Mouse (Mus musculus) kidney, postnatal 10 days (tissue): ENCODE results near the gene Daxx.
A peak's percentile ranks its signal among the peaks of the same experiment; 100 is the strongest.

Experiments
- DNase-seq: peaks from one replicate; pipeline ENCODE4 v3.0.0; 2021; ENCODE audit warnings: mixed read lengths

Gene Daxx

DNA sequence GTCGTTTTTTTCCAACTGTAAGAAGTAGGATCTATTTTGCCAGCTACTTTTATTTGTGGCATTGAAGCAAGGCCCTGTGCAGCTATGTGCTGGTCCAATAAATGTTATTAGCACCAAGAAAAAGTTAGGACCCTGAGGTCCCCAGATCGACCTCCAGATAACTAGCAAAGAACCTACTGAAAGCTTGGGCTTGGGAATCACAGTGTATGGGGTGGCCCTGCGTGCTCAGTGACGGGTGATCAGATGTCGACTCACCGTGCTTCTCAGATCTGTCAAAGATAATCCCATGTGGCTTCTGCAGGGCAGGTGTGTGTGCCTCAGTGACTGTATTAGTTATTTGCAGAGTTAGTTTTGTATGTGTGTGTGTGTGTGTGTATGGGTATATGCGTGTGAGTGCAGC lies 12.1 kb downstream of the Daxx start:
- no peak for DNase-seq

DNA sequence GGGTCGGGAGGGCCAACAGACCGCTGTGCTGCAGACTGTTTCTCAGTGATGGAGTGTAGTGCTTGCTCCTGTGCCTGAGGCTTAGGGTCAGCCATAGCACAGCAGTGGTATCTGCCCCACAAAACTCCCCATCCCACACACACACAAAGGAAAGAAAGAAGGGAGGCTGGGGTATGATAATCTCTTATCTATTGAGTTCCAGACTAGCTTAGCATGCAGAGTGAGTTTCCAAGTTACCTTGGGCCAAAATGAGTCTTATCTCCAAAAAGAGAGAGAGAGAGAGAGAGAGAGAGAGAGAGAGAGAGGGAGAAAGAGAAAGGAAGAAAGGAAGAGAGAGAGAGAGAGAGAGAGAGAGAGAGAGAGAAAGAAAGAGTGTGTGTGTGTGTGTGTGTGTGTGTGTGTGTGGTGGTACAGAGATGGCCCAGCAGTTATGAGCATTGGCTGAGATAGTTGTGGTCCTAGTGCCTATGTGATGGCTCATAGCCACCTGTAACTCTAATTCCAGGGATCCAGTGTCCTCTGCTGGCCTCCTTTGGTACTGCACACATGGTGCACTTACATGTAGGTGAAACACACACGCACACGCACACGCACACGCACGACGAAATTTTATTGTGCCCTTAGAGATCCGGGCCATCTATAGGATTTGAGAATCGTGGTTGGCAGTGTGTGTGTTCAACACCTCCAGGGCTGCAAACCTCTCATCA lies 15.5 kb downstream of the Daxx start:
- peak; percentile 63 for DNase-seq

GRCm38 (mm10) chr17:33925406-33926116 lies 16.3 kb downstream of the Daxx start:
- DNase-seq = peak; percentile 27

DNA sequence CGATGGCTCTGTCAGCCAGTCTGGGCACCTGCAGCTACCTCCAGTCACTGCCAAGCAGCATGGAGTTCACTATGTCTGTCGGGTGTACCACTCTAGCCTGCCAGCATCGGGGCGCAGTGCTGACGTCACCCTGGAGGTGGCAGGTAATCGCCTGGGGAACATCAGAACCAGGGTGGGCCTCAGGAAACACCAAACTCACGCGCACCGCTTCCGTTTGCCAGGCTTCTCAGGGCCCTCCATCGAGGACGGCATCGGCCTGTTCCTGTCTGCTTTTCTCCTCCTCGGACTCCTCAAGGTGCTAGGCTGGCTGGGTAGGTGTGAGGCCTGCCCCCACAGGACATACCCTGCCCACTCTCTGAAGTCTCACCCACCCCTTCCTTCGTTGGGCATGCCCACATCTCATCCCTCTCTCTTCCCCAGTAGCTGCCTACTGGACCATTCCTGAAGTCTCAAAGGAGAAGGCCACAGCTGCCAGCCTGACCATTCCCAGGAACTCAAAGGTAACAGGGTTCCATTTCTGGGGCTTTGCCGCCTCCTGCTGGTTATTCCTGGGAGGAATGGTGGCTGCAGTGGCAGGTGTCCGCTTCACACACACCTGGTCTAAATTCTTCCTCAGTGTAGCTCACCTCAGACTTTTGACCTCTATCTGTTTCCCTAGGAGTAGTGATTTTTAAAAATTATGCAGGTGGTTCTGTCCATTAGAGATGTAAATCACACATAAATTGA lies 17.2 kb downstream of the Daxx start:
- peak; percentile 57 for DNase-seq

GRCm38 (mm10) chr17:33928251-33928947 lies 19.2 kb downstream of the Daxx start:
- peak; percentile 9 for DNase-seq

GRCm38 (mm10) chr17:33929371-33930279 lies 20.4 kb downstream of the Daxx start, which contains the start of gene Rgl2:
Gene Rgl2, plus strand, starts transcription at chr17:33929543.
- DNase-seq = peak; percentile 96

DNA sequence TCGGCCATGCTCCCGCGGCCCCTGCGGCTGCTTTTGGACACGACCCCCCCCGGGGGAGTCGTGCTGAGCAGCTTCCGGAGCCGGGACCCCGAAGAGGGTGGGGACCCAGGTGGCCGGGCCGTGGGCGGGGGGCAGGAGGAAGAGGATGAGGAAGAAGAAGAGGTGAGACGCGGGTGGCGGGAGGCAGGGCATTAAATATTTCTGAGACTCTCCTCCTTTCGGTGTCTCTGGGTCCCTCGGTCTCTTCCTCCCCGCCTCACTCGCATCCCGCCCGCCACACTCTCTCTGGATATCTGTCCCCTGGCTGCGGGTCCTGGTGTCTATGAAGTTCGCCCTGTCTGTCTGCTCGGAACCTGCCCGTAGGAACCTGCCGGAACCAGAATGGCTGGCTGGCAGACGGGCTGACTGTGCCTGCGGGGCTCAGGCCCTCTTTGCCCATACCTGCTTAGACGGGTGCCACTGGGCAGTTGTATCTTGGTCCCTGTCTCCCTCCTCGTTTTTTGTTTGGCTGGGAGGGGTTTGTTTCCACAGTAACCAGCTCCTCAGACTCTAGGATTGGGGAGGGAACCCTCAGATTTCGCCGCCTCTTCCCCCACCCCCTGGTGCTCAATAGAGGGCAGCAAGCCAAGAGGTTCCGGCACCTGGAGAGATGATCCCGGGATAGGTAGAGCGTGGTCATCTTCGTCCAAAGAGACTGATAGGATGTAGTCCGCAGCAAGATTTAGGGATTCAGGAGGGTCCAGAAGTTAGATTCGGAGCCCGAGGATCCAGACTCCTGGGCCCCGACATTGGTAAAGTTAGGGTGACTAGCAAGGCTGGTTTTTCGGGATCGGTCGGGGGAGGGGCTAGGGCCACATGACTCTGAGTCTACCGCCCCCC lies 21.3 kb downstream of the Daxx start:
- peak; percentile 67 for DNase-seq

GRCm38 (mm10) chr17:33931159-33931866 lies 22.1 kb downstream of the Daxx start:
- DNase-seq = no peak

DNA sequence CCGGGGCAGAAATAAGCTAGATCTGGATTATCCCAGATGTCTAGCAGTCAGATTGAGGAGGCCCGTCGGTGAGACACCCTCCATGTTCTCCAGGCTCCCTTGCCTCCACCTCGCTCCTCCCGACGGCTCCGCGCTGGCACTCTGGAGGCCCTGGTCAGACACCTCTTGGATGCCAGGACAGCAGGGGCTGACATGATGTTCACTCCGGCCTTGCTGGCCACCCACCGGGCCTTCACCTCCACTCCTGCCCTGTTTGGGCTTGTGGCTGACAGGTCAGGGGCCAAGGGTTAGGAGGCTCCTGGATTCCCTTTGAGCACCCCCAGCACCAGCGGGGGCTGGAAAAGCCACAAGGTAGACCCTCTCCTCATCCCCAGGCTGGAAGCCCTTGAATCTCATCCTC lies 22.7 kb downstream of the Daxx start:
- DNase-seq = peak; percentile 17

GRCm38 (mm10) chr17:33932448-33932847 lies 23.2 kb downstream of the Daxx start:
- DNase-seq = peak; percentile 16

DNA sequence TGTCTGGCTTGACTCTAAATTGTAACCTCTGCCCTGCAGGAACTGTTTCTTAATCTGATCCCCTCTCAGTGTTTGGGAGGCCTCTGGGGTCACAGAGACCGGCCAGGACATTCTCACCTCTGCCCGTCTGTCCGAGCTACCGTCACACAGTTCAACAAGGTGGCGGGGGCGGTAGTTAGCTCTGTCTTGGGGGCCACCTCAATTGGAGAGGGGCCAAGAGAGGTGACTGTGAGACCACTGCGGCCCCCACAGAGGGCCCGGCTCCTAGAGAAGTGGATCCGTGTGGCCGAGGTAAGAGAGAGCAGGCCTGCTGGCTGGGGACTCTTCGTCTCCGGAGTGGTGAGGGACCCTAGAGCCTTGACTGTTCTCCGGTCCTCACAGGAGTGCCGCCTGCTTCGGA lies 23.8 kb downstream of the Daxx start:
- DNase-seq = peak; percentile 19

DNA sequence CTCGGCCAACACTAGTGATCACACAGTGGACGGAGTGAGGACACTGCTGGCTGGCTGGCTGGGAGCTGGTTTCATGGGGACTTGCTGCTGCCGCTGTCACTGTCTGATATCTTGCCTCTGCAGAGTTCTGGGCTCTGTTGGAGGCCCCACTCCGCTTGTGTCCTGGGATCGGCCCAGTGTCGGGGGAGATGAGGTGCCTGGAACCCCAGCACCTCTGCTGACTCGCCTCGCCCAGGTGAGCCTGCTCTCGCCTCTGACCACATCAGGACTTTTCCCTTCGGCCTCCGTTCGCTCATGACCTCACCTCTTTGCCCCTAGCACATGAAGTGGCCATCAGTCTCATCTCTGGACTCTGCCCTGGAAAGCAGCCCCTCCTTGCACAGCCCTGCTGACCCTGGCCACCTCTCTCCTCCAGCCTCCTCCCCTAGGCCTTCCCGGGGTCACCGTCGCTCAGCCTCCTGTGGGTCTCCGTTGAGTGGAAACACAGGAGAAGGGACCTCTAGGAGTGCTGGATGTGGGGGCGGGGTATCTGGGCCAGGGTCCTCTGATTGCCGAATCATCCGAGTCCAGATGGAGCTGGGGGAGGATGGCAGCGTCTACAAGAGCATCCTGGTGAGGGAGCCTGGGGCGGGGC lies 26.3 kb downstream of the Daxx start:
- no peak for DNase-seq

- DNase-seq = no peak
Observed at GRCm38 (mm10) chr17:33936993-33937392, 27.8 kb downstream of the Daxx start.

DNA sequence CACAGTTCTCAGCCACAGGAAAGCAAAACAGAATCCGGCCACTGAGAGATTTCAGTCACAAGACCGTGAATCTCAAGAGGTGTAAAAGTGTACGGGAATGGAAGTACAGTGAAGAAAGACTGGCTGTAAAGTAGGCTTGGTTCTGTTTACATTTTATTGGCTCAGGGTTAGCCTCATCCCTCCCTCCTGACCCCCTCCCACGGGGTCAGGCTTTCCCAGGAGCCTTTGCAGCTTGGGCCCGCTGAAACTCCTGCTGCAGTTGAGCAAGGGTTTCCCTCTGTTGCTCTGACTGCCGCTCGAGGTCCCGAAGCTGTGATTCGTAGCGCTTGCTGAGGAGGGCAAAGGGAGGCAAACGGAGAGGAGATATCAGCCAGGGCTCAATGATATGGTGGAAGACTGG lies 29.6 kb downstream of the Daxx start:
- DNase-seq = peak; percentile 27

- peak; percentile 91 for DNase-seq
Observed at GRCm38 (mm10) chr17:33940206-33940805, 31.1 kb downstream of the Daxx start, which contains the start of the genes Pfdn6 and Wdr46. Gene Pfdn6, minus strand, starts transcription at chr17:33940343. Gene Wdr46, plus strand, starts transcription at chr17:33940660.

- peak; percentile 57 for DNase-seq
Observed at GRCm38 (mm10) chr17:33940981-33941380, 31.8 kb downstream of the Daxx start.

DNA sequence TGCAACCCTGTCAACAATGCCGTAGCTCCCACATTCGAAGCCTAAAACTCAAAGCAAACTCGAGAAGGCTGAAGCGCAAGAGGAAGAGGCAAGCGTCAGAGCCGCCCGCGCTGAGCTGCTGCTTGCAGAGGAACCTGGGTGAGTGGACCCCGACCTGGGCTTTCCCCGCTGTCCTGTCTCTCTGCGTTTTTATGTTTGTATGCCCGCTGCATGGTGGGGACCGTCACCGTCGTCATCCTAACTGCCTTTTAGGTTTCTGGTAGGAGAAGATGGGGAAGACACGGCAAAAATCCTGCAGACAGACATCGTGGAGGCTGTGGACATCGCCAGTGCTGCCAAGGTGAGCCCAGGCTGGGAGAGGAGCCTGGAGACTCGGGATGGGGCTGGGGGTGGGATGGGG lies 32.2 kb downstream of the Daxx start:
- DNase-seq = no peak

GRCm38 (mm10) chr17:33943454-33943853 lies 34.2 kb downstream of the Daxx start:
- no peak for DNase-seq

- no peak for DNase-seq
Observed at GRCm38 (mm10) chr17:33947430-33948089, 38.3 kb downstream of the Daxx start.
